Mouse (Mus musculus) embryo, embryonic 10 days (tissue): ENCODE data around the gene Arid5b.
A peak's percentile ranks its signal among the peaks of the same experiment; 100 is the strongest.

Experiments
- DNase-seq: peaks from one replicate; pipeline ENCODE4 v3.0.0-alpha.2; 2015; ENCODE audit warnings: low spot score

Arid5b gene

GRCm38 (mm10) chr10:68050882-68051281, 227.7 kb downstream of the Arid5b start:
- DNase-seq, result no peak

DNA sequence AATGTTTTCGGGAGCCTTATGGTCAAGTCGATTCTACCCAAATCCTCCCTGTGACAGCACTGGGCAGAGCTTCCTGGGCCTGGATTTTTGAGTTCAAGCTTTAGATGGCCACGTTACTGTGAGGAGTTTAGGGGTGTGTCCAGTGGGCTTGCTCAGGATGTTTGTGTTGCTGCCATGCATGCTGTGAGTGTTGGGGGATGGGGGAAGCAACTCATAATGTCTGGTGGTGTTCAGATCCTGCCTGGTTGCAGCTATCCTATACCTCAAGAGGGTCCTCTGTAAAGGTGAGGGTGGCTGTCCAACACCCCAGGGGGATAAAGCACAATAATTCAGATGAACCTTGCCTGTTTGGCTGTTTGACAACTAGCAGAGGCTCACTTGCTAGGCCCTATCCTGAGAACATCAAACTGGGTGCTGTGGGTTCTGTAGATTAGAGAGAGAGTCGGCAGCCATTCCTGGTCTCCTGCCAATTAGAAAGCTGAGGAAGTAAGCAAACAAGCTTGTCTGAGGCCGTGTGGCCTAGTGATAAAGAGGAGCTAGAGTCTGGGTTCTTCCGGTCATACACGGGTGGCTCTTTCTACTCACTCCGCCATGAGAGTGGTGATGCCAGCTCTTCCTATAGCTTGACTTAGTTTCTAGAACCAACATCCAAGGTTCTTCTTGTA, 229.8 kb downstream of the Arid5b start:
- DNase-seq, result no peak

- DNase-seq, result no peak
Measured at GRCm38 (mm10) chr10:68044864-68045263, 233.7 kb downstream of the Arid5b start.

DNA sequence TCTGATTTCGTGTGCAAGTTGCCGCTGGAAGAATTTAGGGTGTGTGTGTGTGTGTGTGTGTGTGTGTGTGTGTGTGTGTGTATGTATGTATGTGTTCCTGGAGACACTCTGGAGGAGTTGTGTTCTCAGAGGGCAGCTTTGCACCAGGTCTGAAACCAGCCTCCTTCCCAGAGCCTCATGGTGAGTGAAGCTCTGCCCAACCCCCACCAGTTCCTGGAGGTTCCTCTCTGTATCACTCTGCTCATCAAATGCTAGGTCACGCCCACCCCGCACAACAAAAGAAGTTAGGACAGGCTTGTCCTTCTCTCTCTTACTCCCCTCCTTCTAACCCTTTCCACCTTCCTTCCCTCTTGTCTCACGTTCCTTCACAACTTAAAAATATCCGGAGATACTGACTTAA, 234.6 kb downstream of the Arid5b start:
- peak; percentile 70 for DNase-seq
